Mouse (Mus musculus) kidney, adult 2 months (tissue): Measurements from ENCODE around the gene Cmss1. TPM values are rescaled to one million over a fixed set of nuclear protein-coding genes. Genes with fewer than 3 reads are reported as not detected.

ENCODE experiments used
- DNase-seq: peaks from one replicate; pipeline ENCODE4 v3.0.0; 2021
- H3K27ac ChIP-seq: fragments of 200-500 bp; 2 replicates; pipeline ENCODE4 v1.5.1; 2012; ENCODE audit warnings: low read depth, low read length, control low read depth, inconsistent platforms; ENCODE audit not compliant: insufficient read depth
- H3K27me3 ChIP-seq: fragments of 200-500 bp; replicated peaks from 2 replicates; pipeline ENCODE4 v1.6.1; 2012; ENCODE audit warnings: mild to moderate bottlenecking, moderate library complexity, low read length, inconsistent platforms; ENCODE audit not compliant: control insufficient read depth, insufficient read depth
- H3K36me3 ChIP-seq: fragments of 200-500 bp; 2 replicates; pipeline ENCODE4 v1.6.1; 2012; ENCODE audit warnings: mild to moderate bottlenecking, moderate library complexity, low read length, inconsistent platforms; ENCODE audit not compliant: control insufficient read depth, insufficient read depth
- H3K4me1 ChIP-seq: fragments of 200-500 bp; 2 replicates; pipeline ENCODE4 v1.6.1; 2011; ENCODE audit warnings: low read length; ENCODE audit not compliant: control insufficient read depth, insufficient read depth
- H3K4me3 ChIP-seq: fragments of 200-500 bp; 2 replicates; pipeline ENCODE4 v1.5.1; 2011; ENCODE audit warnings: mild to moderate bottlenecking, low read depth, low read length, control low read depth; ENCODE audit not compliant: insufficient read depth
- CTCF ChIP-seq: fragments of 200-500 bp; conservative IDR thresholded peaks from 2 replicates; pipeline ENCODE4 v1.5.1; 2011; ENCODE audit warnings: low read depth, mild to moderate bottlenecking, control low read depth, low read length, moderate library complexity, mixed read lengths; ENCODE audit not compliant: insufficient read depth, insufficient read length
- POLR2A ChIP-seq: fragments of 200-500 bp; IDR thresholded peaks from one replicate; pipeline ENCODE4 v1.6.1; 2011; ENCODE audit warnings: low read depth, low read length, control low read depth
- WGBS: fragments of 180-500 bp; shearing (Covaris S2); methylation state at CpG from one replicate; pipeline ENCODE4 v1.1.7; 2018; 5-methylcytosine and 5-hydroxymethylcytosine counted together
- polyA plus RNA-seq: library from polyadenylated mRNA; depleted of rRNA; stranded (reverse); fragments of >200 nt; gene quantifications from 2 replicates; pipeline ENCODE4 v1.2.3, GENCODE M21; 2012

The Cmss1 gene
- polyA plus RNA-seq, 1 experiment = 7.2 TPM

DNA sequence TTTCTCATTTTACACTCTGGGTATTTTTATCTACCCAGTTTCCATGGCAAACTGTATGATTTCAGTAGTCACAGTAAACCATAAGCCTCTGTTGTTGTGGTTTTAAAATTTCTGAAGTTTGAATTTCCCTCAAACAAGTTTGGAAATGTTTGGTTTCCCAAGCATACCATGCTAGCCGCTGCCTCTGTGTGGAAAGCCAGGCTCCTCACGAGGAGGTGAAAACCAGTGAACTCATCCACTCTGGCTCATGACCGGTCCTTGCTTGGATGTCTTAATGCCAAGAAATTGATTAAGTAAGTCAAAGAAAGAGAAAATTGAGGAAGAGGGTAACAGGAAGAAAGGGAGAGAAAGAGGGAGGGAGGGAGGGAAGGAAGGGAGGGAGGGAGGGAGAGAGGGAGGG is 48.4 kb downstream of the Cmss1 start:
- WGBS = 83% methylated on average over 3 of the region's 3 CpGs
- Histone ChIP-seq H3K4me1 (peaks cover 5% of the 10 kb centered on the region; the same call in 1 of the 2 replicates), H3K27ac (no peak overlapping the region), H3K27me3 (no peaks in the 10 kb centered on the region), H3K36me3 (no peaks in the 10 kb centered on the region), H3K4me3 (no peak overlapping the region)
- DNase-seq = no peak
- TF ChIP-seq CTCF (no peak), POLR2A (no peak)

- Histone ChIP-seq H3K27ac (peak overlapping the region; percentile 59), H3K27me3 (no peaks in the 10 kb centered on the region), H3K4me3 (no peak overlapping the region), H3K4me1 (peaks cover 5% of the 10 kb centered on the region; the same call in 1 of the 2 replicates), H3K36me3 (no peaks in the 10 kb centered on the region)
- 64% methylated on average over 2 of the region's 2 CpGs for WGBS
- no peak for DNase-seq
- TF ChIP-seq CTCF (no peak), POLR2A (no peak)
Observed at GRCm38 (mm10) chr16:57556244-57556643, 50.4 kb downstream of the Cmss1 start.

DNA sequence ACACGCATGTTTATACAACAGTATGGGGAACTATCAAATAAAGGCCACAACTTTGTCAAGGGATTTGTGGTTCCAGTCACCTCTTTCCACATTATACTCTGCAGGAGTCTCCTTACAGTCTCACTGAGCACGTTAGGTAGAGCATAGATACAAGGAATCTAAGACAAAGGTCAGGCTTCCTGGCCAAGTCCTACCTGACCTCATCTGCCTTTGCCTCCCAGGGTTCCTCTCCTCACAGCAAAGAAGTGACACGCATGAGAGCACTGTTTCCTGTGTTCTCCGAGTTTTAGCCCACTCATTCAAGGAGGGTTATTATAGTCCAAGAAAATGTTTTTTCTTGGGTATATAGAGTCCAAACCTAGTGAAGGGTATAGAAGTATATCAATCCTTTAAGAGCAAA is 51.0 kb downstream of the Cmss1 start:
- Histone ChIP-seq H3K4me3 (no peak overlapping the region), H3K4me1 (peaks cover 5% of the 10 kb centered on the region; the same call in 1 of the 2 replicates), H3K36me3 (no peaks in the 10 kb centered on the region), H3K27ac (no peak overlapping the region), H3K27me3 (no peaks in the 10 kb centered on the region)
- peak; percentile 58 for DNase-seq
- 38% methylated on average over 4 of the region's 4 CpGs for WGBS
- TF ChIP-seq CTCF (no peak), POLR2A (no peak)

GRCm38 (mm10) chr16:57554886-57555400 is 51.7 kb downstream of the Cmss1 start:
- peak; percentile 50 for DNase-seq
- Histone ChIP-seq H3K27ac (no peak overlapping the region), H3K4me1 (peaks cover 5% of the 10 kb centered on the region; the same call in 1 of the 2 replicates), H3K27me3 (no peaks in the 10 kb centered on the region), H3K36me3 (no peaks in the 10 kb centered on the region), H3K4me3 (no peak overlapping the region)
- 69% methylated on average over 6 of the region's 6 CpGs for WGBS
- TF ChIP-seq CTCF = no peak
- no peak for TF ChIP-seq POLR2A

DNA sequence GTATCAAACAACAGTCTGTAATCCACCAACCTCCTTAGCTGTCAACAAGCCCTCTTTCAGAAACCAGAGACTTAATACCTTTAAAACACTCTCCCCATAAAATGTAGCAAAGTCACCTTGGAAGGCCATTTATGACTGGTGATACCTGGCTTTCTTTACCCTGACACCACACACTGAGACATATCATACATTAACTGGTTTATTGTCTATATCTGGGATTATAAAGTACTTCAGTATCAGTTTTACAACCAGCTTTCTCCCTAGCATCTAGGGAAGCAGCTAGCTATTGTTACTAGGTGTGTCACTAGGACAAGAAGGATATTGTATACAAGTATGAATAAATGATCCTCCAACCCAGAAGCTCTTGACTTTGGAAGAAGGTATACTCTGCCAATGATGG is 53.4 kb downstream of the Cmss1 start:
- Histone ChIP-seq H3K4me3 (no peak overlapping the region), H3K27me3 (no peaks in the 10 kb centered on the region), H3K36me3 (no peaks in the 10 kb centered on the region), H3K27ac (peak overlapping the region; percentile 68; the same call in 1 of the 2 replicates), H3K4me1 (peaks cover 5% of the 10 kb centered on the region; the same call in 1 of the 2 replicates)
- DNase-seq = no peak
- no peak for TF ChIP-seq POLR2A
- no peak for TF ChIP-seq CTCF

DNA sequence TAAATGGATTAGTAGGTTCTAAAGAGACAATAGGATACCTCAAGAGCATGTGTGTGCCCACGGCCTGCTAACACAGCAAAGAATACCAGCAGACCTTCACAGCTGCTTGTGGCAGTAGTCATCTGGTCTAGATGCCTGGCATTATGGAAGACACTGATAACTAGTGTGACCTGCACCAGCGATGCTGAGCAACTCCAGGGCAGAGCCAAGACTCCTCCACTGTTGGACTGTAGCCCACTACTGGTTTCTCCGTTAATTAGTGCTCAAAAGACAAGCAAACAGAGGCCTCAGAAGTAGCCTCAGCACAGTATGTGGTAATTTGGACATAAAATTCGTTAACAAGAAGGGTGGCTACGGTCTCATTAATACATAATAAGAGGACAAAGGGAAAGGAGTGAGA is 54.0 kb downstream of the Cmss1 start:
- Histone ChIP-seq H3K36me3 (no peaks in the 10 kb centered on the region), H3K4me3 (no peak overlapping the region), H3K27me3 (no peaks in the 10 kb centered on the region), H3K27ac (peak overlapping the region; percentile 68; the same call in 1 of the 2 replicates), H3K4me1 (peaks cover 5% of the 10 kb centered on the region; the same call in 1 of the 2 replicates)
- WGBS = 73% methylated on average over 5 of the region's 5 CpGs
- DNase-seq = no peak
- TF ChIP-seq CTCF (no peak), POLR2A (no peak)

GRCm38 (mm10) chr16:57551617-57552016 is 55.0 kb downstream of the Cmss1 start:
- Histone ChIP-seq H3K4me1 (peaks cover 5% of the 10 kb centered on the region; the same call in 1 of the 2 replicates), H3K36me3 (no peaks in the 10 kb centered on the region), H3K27ac (no peak overlapping the region), H3K4me3 (no peak overlapping the region), H3K27me3 (no peaks in the 10 kb centered on the region)
- WGBS = 53% methylated on average over 2 of the region's 2 CpGs
- DNase-seq = no peak
- TF ChIP-seq CTCF (no peak), POLR2A (no peak)
